Mouse (Mus musculus): ENCODE measurements around the gene Myo18a. TPM values are rescaled to one million over a fixed set of nuclear protein-coding genes. Genes with fewer than 3 reads are reported as not detected.

Myo18a gene
- total RNA-seq, 2 experiments from 2014 or later = 345 to 399 TPM

DNA sequence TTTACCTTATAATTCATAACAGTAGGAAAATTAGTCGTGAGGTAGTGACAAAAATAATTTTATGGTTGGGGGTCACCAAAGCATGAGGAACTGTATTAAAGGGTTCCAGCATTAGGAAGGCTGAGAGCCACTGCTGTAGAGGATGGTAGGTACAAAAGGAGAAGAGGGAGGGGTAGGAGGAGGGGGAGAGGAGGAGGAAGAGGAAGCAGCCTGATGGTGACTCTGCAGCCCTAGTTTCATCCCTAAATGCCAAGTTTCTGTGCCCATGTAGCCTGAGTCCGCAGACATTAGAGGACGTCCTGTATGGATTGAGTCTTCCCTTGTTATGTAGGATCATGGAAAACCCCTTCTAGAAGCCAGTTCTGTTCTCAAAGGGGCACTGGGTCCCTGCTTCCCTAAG lies 110.1 kb downstream of the Myo18a start:
- DNase-seq = no peak
- TF ChIP-seq CTCF (IDR thresholded peaks at IDR 0.05) = no peak
- Histone ChIP-seq H3K27ac (no peak overlapping the region), H3K4me3 (no peak overlapping the region)
- intact Hi-C loops (cut with DNase I) = loop anchor here (5.0 kb wide), 1 partner anchor 94 kb away; no protein-coding TSS in a partner anchor

DNA sequence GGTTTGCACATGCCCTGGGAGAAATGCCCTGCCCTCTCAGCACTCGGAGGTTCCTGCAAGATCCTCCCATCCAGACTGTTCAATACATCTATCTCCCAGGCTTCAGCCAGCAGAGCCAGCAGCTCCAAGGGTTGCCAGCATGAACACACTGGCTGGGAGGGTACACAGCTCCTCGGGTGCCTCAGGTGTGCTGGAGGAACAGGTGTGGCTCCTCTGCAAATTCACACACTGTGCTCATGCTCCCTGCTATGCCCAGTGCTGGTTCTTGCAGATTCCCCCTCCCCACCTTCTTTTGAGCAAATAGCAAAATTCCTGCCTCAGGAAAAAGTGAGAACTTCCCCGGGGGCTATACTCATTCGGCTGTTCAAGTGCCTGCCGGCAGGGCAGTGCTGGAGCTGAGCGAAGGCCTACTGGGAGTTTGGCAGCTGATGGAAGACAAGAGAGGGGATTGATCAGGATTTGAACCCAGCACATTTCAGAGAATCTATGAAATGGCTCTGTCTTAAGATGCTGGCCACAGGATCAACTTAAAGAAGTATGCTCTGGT lies 111.7 kb downstream of the Myo18a start:
- intact Hi-C loops (cut with DNase I) = loop anchor here (5.0 kb wide), 1 partner anchor 93 kb away; no protein-coding TSS in a partner anchor

DNA sequence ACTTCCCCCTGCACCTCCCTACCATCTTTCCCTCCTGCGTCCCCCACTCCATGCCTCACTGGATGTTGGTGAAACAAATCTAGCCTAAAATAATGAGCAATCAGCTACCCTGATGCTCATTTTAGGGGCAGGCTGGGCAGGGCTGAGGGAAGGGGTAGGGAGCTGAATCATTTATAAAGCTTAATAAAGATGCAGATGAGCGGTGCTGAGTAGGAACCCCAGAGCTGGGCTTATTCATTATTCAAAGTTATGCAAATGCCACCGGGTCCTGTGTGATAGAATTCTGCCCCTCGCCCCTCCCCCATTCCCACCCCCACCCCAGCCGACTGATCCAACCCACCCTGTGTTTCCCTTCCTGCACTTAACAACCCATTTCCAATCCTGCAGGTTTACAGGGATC lies 112.2 kb downstream of the Myo18a start:
- intact Hi-C loops (cut with DNase I) = no loop called here
- DNase-seq = no peak

More for the DNA sequence above, 111.7 kb downstream of the Myo18a start:
- no peak for TF ChIP-seq CTCF (IDR thresholded peaks at IDR 0.05)
- DNase-seq = no peak
- Histone ChIP-seq H3K27ac (no peak overlapping the region), H3K4me3 (no peak overlapping the region)

DNA sequence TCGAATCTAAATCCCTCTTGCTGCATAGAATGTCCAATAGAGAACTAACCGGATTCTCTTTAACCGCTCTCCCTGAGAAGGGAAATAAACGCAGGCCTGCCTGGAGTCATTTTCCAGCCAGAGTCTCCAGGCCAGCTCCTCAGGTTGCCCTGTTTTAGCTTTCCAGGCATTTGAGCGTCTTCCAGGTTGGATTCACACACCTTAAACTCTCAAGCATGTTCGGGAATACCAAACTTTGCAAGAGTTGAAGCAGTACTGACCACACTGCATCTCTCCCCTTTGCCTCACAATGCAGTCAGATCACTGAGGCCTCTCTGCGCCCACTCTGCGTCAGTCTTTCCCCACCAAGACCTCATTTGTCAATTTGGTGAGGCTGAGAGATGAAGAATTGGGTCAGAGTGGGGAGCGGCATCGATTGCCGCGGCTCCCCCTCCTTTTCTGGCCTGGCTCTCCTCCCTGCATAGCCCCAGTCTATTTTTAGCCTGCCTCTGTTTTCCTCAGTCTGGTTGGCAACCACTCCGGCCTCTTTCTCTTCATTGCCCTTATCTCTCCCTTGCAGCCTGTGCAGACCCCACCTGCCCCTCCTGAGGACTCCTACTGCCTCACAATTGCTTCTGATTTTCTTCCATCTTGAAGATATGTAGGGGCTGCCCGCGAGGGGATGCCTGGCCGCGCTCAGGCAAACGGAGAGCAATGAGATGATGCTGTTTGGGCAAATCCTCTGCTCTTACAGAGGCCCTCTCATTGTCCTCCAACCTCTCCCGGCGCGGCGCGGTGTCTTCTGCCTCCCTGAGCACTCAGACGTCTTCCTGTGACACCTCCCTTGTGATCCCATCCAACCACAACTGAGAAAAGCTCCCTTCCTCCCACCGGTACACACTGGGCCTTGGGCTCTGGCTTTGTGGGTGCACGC lies 113.1 kb downstream of the Myo18a start:
- DNase-seq = peak; percentile 70
- intact Hi-C loops (cut with DNase I) = no loop called here
- Histone ChIP-seq H3K27ac (peak overlapping the region; percentile 73), H3K4me3 (peak overlapping the region; percentile 45)
- TF ChIP-seq CTCF (IDR thresholded peaks at IDR 0.05) = no peak

More for the DNA sequence above, 112.2 kb downstream of the Myo18a start:
- Histone ChIP-seq H3K27ac (peak overlapping the region; percentile 73), H3K4me3 (no peak overlapping the region; the same call in 1 of the 2 replicates)
- no peak for TF ChIP-seq CTCF (IDR thresholded peaks at IDR 0.05)

DNA sequence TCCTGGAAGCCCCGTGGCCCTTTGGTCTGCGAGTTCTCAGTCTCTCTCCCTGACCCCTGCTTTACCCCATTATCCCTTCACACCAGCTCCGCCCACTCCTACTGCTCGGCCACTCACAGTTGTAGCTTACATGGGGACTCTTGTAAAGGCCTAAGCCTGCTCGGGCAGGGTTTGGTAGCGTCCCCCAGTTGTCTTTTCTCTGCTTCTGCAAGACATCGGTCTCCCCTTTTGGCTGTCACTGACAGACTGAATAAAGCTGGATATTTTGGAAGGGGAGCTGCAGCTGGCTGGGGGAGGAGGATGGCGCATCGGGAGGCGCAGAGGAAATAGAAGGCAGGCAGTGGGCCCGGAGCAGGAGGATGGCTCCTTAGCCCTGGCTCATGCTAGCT lies 113.7 kb downstream of the Myo18a start:
- Histone ChIP-seq H3K27ac (peak overlapping the region; percentile 73), H3K4me3 (no peak overlapping the region)
- intact Hi-C loops (cut with DNase I) = no loop called here
- DNase-seq = no peak
- TF ChIP-seq CTCF (IDR thresholded peaks at IDR 0.05) = no peak

DNA sequence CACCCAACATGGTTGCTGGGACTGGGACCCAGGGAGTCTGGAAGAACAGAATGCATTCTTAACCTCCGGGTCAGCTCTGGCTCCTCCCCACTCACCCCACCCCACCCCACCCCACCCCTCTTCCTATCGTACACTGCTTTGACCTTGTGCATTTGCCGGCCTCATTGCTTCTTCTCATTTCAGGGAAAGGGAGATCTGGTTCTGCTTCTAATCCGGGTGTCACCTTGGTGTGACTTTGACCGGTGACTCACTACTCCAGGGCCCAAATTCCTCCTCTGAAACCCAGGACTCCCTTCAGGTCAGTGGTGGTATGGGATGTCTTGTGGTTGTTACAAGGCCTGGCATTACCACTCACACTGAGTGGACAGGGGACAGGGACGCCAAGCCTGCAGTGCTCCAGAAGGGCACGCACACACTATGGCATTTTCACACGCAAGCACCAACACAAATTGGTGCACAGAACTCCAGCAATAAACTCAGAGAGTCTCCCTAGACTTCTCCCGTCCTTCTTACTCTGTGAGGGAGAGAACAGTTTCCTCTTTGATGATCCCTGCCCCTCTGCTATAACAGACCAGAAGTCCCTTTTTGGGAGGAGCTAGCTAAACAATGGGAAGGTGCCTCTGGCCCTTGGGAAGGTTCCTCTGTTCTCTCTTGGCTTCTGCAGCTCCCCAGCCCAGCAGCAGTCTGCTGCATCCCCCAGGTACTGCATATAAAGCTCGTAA lies 121.6 kb downstream of the Myo18a start:
- Histone ChIP-seq H3K27ac (no peak overlapping the region), H3K4me3 (no peak overlapping the region)
- no peak for DNase-seq
- TF ChIP-seq CTCF (IDR thresholded peaks at IDR 0.05) = no peak
- intact Hi-C loops (cut with DNase I) = no loop called here

DNA sequence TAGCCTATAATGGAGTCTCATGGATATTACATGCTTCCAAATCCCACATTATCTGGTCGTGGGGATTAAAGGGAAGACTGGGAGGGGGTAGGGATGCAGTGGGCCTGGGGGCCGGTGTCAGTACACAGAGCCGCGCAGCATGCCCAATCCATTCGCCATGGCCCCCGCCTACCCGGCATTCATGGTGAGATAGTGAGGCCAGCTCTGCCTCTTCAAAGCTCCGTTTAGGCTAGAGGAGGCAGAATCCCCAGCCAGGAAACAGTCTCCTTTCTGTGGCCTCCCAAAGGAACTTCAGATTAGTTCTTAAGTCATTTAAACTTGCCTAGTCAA lies 122.2 kb downstream of the Myo18a start:
- Histone ChIP-seq H3K4me3 (no peak overlapping the region), H3K27ac (no peak overlapping the region)
- no peak for TF ChIP-seq CTCF (IDR thresholded peaks at IDR 0.05)
- intact Hi-C loops (cut with DNase I) = no loop called here
- DNase-seq = no peak

DNA sequence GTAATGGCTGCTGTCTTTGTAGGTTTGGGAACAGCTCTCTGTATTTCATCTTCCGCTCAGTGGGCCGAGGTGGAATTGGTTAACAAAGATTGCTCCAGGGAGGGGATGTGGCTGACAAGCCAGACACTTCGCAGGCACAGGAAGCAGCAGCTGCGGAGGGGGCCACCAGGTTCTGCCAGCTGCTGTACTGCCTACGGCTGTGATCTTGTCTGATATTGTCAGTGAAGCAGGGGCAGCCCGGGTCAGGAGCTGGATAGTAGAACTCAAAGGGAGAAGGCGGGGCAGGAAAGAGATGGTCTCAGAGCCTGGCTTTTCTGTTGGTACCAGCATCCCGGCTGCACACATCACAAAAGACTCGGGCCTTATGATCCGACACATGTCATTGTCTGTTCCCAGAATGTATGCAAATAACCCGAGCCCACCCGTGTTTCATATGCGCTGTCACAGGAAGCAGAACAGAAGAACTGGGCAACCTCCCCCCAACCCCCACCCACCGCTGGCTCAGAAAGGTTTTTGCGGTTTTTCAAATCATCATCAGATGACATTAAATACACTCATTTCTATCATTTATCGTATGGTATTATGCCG lies 124.4 kb downstream of the Myo18a start:
- no peak for DNase-seq
- intact Hi-C loops (cut with DNase I) = no loop called here
- no peak for TF ChIP-seq CTCF (IDR thresholded peaks at IDR 0.05)
- Histone ChIP-seq H3K4me3 (no peak overlapping the region), H3K27ac (no peak overlapping the region)

DNA sequence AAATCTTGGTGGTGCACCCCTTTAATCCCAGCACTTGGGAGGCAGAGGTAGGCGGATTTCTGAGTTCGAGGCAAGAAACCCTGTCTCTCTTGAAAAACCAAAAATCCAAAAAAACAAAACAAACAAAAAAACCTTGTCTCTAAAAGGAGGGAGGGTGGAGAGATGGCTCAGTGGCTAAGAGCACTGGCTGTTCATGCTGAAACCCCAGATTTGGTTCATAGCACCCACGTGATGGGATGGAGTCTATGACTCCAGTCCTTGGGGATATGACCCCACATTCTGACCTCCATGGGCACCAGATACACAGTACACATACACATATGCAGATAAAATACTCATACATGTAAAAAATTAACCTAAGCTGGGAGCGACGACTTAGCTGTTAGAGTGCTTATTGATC lies 125.8 kb downstream of the Myo18a start:
- TF ChIP-seq CTCF (IDR thresholded peaks at IDR 0.05) = no peak
- intact Hi-C loops (cut with DNase I) = no loop called here
- Histone ChIP-seq H3K4me3 (no peak overlapping the region), H3K27ac (no peak overlapping the region)
- no peak for DNase-seq

DNA sequence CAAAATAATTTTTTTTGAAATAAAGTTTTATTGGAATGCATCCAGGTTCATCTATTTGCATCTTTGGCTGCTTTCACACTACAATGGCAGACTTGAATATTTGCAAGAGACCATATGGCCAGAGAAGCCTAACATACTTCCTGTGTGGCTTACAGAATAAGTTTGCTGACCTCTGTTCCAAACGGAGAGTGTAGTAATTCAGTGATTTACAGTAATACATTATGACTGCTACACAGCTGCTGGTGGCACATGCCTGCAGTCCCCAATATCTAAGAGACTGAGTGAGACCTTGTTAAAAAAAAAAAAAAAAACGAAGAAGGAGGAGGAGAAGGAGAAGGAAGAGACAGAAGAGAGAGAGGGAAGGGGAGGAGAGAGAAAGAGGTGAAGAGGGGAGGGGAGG lies 126.4 kb downstream of the Myo18a start:
- TF ChIP-seq CTCF (IDR thresholded peaks at IDR 0.05) = no peak
- Histone ChIP-seq H3K4me3 (no peak overlapping the region), H3K27ac (no peak overlapping the region)
- intact Hi-C loops (cut with DNase I) = no loop called here
- DNase-seq = no peak

DNA sequence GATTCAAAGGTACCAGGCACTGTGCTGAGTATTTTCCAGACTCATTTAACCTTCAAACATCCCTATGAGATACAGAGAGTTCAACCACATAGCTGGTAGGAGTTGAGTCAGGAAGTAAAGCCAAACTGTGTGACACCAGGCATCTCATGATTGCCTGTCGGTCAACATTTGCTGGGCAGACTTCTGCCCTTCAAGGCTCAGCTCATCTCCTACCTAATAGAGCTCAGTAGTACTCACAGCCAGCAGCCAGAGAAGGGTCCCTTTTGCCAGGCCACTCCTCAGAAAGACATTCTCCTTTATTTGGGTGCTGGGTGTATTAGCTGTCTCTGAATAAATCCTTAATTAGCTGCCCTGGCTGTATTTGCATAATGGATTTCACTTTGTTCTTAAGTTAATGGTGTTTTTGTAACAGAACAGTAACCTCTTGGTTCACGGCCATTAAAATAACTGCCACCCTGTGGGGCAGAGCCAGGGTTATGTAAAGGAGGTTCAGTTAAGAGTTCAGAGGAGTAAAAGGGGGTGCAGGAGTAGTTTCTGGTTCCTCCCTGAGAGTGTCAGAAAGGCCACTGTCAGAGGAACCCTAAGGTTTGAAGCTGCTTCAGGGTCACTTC lies 127.7 kb downstream of the Myo18a start:
- no peak overlapping the region for H3K4me3 ChIP-seq
- intact Hi-C loops (cut with DNase I) = no loop called here
- no peak overlapping the region for H3K27ac ChIP-seq
- no peak for DNase-seq
- no peak for TF ChIP-seq CTCF (IDR thresholded peaks at IDR 0.05)

DNA sequence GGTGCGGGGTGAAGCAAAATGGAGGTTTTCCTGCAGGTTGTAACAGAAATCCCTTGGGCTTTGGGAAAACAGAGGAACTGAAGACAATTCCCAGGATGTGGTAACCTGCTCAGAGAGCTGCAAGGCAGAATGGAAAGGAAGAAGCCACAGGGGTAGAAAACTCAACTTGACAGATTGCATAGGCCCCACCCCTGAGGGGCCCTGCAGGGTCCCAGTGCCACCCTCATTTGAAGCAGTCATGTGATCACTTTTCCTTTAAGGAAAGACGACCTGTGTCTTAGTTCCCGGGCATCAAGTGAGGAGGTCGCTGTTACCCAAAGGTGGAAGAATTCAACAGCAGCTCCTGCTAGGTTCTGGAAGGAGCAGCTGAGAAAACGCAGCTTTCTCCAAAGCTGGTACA lies 129.8 kb downstream of the Myo18a start:
- no peak overlapping the region for H3K4me3 ChIP-seq
- no peak overlapping the region for H3K27ac ChIP-seq
- no peak for DNase-seq
- intact Hi-C loops (cut with DNase I) = no loop called here
- no peak for TF ChIP-seq CTCF (IDR thresholded peaks at IDR 0.05)

All from gastrocnemius, adult 2 months (tissue).